Mouse (Mus musculus) layer of hippocampus, postnatal 10 days (tissue): ENCODE measurements at regions not wholly inside any gene's neighbourhood (a gene's known extent, or its start where the extent isn't known, plus 50 kb on each side); places are given as distances from the start of the nearest gene placed in this dataset.
"Not testable (repeated sequence)": the region's sequence is repeated elsewhere in the genome, so short reads cannot be mapped to it uniquely, and the experiment has no call there.

Source experiments
- DNase-seq, 2 experiments: peaks; one replicate each; pipeline ENCODE4 v3.0.0; 2021; ENCODE audit warnings: low spot score in 2 of 2

DNA sequence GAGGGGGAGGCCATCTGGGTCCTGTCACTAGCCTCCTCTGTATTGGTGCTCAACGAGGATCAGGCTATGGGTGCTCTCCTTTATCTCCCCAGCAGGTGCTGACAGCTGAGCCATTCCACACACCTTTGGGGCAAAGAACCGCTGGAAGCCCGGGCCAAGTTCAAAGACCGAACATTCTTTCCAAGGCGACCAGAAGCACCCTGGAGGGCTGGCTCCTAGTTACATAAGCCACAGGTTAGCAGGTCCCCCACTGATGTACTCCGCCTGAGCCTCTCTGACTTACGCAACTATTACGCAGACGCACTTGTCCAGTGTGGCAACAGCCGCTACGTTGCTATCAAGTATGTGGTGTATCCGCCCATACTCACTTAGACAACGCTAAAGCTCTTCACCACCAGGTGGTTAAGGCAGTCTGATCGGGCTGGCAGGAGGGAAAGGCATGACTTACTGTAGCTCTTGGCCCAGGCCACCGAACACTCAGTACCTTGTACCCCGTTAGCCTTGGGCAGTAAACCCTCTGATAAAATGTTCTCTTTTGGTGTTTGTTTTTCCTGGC lies 69.2 kb downstream of the Gm33543 start:
- DNase-seq = no peak

DNA sequence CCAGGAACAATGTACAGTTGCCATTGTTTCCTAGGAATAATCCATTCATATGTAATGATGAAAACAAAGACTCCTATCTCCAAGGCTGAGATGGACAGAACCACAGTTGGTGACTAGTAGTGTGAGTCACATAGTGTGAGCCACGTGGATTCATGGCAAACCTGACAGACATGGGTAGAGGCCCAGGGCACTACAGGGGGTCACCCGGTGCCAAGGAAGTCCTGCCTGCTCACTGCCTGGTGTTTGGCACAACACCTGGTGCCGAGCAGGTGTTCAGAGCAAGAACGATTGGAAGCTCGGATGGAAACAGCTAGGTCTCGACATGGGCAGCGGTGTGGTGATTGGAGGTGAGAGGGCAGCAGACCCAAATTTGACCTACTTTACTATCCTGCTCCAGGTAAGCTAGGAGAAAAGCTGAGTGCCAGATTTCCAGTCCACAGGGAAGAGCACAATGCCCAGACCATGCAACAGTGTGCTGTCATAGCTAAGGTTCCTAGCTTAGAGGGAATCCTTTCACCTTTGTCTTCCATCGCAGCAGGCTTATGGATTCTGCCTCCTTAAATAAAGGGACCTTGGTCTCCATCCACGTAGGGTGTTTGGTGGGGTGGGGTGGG lies 69.8 kb downstream of the Gm33543 start:
- no peak for DNase-seq

DNA sequence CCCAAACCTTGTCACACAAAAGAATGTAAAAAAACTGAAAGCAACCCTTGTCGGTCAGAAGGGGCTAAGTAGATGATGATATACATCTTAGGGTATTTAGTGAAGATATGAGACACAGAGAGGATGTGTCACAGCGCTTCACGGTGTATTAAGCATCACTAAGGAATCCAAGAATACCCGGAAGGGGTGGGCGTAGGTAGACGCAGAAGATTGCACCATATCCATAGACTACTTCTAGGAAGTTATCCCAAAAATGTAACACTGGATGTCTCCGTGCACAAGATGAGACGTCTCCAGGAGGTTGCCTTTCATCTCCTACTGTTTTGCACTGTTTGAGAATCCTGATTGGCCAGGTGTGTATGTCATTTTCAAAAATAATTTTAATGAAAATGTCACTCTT lies 73.8 kb downstream of the Gm33543 start:
- DNase-seq = no peak

DNA sequence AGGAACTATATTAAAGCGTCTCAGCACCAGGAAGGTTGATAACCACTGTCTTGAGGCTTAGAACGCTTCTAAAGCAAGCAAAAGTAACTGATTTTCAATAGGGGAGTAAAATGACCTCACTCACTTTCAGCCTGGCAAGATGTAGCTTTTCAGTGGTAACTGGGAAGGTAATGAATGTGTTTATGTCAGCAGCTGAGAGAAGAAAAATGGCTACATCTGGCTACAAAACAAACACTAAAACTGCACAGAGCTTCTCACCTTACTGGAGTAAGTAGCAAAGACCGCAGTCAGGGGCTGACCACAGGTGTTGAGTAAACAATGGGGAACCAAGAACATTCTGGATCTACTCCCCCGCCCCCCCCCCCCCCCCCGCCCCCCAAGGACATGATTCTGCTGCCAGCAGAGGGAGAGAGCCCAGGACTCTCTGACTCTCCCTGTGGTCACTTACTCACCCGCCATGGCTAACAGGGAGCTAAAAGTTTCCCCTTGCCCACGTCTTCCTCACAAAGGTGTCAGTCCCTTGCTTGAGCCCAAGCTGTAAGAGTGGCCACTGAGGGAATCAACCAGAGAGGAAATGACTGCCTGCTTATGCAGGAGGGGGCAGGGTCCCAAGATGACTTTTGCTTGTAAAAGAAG lies 75.1 kb downstream of the Gm33543 start:
- DNase-seq = no peak

DNA sequence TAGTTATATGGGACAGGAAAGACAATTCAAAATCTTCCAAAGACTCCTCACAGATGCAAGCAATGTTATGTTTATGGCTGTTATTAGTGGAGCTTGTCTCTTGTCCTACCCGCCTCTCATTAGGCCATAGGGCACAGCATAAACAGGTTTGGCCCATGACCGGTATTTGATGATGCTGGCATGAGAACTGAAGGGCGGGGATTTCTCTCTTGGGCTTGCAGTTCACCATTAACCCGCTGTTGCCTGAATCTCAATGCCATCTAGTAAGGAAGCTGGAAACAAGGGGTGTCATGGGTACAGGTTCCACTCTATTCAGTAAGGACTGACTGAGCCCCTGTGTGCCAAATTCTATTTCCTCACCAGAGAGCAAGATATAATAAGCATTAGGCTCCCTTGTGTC lies 78.6 kb downstream of the Gm33543 start:
- DNase-seq = no peak

DNA sequence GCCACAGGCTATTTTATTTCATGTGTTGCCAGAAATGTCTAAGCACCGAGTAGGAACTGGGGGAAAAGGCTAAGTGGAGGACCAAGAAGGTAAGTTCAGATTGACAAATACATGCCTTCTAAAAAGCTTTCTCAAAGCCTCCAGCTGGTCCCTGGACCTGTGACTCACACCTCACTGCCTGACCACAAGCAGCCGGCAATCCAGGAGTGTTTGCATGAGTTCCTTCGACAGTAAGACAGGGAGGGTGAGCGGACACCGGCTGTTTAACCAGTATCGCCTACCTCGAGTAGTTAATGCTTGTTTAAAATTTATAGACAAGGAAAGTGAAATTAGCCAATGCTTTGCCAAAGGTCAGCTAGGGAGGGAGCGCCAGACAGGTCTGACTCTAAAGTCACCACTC lies 80.1 kb downstream of the Gm33543 start:
- DNase-seq = no peak

DNA sequence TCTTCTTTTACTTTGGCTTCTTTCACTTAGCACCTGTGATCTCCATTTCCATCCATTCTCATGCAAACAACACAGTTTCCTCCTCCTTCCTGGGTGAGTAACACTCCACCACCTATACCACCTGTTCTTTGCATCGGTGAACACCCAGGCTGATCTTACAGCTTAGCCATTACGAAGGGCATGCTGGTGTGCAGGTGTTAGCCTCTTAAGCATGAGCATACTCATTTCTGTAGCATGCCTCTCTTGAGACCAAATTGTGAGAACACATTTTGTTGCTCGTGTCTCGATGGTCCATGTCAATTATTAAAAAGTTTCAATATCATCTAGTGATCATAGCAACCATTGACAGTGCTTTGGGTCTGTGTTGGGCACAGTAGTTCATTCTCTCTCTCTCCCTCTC lies 80.8 kb downstream of the Gm33543 start:
- no peak for DNase-seq

DNA sequence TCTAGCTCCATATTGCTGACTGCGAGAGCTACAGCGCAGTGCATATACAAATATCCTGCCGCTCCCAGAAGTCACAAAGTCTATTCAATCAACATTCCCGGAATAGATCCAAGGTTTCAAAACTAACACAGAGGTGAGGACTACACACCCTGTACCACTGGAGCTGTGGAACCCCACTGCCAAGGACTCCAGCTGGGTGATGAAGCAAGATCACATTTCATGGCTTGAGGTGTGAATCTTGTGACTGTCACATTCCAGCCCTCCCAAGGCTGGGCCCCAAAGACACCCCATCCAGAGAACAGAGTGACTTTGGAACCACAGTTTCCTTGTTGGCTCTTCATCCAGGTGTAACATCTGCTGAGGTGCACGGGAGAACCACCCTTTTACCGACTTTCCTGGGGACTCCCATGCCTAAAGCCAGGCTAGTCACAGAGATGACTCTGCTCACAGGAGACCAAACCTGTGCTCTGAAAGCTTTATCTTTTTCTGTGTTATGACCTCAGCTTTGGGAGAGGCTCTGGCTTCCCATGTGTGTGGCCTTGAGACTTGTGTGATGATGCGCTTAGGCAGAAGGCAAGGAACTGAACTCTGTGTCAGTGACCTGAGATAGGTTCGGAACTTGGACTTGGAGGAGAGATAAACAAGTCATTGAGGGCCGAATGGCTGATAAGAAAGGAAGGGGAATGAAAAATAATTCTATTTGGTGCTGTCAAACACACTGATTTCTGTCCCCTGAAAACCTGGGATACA lies 82.4 kb downstream of the Gm33543 start:
- DNase-seq = no peak

DNA sequence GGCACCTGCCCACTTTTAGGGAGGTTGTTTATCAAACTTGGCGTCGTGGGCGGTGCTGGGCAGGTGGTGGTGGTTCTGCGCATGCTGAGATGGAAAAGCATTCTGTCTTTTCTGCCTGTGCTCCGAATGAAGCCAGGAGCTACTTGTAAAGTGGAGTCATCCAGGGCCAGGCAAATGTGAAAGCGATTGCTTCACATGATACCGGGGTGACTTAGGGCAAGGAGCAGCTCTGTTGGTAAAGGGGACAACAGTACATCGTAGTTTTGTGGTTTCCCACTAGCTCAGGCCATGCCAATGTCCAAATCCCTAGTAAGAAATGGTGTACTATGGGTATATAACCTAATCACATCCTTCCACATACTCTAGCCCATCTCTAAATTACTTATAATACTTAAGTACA lies 84.5 kb downstream of the Gm33543 start:
- peak; percentile 10 to 22 for DNase-seq

DNA sequence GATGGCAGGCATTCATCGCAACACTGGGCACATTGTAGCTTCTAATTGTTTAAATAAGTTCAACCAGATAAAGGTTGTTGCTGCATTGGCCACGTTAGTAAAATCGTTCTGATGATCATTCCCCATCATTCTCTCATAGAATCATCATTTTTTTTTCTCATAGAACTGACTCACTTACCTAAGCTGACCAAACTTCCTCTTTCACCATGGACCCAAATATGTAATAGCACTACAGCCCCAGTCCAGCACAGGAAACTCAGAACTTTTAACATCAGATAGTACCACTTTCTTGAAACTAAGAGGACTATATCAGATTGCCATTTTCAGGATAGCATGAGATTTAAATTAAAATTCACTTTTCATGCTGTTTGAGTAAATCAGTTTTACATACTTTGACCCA lies 82.2 kb upstream of the Anapc15-ps start:
- DNase-seq = no peak

DNA sequence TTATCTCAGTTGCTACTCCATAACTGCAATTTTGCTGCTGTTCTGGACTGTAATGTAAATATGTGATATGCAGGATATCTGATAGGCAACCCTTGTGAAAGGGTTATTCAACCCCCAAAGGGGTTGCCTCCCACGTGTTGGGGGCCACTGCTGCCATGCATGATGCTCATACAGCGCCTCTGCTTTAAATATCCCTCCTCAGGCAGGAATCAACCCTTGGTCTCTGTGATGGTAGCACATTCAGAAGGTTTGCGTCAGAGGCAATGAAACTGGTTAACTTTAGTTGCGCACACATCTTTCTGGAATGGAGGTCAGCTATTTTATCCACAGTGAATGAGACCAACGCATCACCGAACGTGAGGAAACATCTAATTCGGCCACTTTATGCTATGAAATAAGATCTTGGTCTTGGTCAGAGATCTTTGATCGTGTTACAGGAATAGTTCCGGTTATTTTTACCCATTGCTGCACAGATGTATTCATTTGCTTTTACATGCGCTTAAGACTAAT lies 80.2 kb upstream of the Anapc15-ps start:
- no peak for DNase-seq

DNA sequence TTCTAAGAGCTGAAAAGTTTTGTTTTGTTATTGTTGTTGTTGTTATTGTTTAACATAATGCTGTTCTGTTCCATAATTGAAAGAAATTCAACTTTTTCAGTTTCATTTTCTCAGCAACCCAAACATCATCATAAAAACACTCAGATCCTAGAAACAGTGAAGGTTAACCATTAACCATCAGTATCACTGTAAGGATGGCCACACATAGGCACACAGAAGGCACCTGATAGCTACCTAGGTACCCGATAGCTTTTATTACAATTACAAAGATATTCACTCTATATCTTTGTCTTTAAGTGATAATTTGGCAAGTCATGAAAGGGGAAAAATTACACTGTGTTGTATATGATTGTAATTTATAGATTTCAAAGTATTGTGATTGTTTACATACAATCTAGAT lies 75.1 kb upstream of the Anapc15-ps start:
- DNase-seq = no peak

DNA sequence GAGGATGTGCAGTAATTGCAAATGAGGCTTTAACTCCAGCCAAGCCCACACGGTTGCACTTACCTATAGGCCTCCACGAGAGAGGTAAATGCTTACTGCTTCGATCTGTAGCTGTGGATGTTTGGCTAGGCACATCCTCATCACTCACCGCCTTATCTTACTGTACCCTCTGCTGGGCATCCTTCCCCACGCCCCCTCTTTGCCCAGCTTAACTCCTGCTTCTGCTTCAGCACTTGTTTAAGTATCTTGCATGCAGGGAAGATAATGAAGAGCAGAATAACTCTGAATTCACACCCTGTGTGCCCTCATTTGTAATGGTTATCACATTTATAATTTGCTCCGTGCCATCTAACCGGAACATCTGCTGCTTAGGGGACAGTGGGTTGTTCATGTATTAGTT lies 74.7 kb upstream of the Anapc15-ps start:
- no peak for DNase-seq

DNA sequence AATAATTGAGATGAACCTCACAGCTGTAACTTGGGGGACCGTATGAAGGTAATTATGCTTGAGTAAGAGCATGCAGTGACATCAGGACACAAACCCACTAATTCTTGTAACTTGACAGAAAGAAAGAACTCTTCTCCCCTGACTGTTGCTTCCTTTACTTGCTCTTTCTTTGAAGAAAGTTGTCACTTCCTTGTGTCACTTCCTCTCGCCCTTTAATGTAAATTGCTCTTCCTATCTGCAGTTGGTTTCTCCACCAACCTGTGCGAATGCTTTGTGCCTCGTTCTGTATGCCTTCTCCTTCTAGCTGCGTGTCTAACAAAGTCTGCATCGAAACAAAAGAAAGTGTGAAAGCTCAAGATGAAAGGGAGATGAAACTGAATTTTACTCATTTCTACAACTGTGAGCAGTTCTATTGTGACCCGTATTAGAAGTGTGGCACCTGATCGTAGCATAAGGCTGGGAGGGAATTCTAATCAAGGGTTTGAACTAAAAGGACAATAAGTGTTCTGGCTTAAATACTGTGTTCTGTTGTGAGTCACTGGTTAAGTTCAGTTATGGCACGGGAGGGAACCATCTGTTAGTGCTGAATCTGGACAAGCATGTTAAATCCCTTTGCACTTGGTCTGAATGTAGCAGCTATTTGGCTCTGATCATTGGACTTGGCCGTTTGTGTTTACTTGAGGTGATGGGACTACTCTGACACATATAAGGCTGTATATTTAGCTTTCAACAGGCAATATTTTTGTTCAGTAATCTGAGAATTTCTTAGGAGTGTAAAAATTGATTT lies 72.8 kb upstream of the Anapc15-ps start:
- DNase-seq = no peak

DNA sequence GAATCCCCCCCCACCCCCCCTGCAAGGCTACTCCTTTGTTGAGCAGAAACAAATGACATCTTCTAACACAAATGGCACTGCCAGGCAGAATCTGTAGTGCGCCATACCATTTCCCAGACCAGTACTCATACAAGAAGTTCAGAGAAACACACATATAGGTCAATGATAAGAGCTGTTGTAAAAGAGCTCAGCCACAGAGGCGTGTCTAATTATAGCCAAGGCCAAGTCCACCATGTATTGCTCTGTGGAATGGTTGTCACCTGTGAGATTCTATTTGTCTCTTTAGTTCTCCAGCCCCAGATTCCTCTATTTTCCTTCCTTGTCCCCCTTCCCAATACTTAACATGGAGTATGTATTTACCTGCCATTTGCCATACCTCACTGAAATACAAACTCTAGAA lies 72.0 kb upstream of the Anapc15-ps start:
- no peak for DNase-seq

DNA sequence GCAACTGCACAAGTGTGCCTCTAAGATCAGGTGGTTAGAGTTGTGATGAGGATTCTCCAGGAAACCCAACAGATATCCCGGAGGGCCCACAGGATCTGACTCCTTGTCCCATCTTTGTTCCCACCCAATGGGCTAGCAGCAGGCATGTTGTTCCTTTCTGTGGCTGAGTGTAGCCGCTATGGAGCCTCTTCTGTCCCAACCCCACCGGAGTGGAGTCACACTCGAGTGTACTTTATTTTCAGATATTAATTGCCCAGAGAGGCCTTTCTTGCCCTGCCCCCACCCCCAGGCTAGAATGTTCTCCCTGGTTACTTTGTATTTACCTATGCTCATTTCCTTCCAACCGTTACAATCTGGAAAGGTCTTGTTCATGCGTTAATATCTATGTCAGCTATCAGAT lies 70.4 kb upstream of the Anapc15-ps start:
- DNase-seq = no peak

DNA sequence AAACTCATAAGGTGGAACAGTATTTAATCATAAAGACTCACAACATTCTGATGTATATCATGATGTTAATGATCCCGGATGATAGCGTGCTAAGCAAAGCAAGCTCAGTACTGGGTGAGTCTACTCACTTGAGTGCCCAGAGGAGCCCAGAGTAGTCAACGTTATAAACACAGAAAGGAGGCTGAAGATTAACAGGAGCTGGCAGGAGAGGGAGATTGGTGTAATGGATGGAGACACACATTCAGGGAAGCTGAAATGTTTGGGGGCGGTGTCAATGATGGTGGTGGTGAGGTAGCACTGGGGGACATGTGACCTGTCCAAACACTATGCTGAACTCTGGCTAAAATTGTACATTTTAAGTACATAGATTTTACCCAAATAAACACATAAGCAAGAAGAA lies 66.2 kb upstream of the Anapc15-ps start:
- no peak for DNase-seq

DNA sequence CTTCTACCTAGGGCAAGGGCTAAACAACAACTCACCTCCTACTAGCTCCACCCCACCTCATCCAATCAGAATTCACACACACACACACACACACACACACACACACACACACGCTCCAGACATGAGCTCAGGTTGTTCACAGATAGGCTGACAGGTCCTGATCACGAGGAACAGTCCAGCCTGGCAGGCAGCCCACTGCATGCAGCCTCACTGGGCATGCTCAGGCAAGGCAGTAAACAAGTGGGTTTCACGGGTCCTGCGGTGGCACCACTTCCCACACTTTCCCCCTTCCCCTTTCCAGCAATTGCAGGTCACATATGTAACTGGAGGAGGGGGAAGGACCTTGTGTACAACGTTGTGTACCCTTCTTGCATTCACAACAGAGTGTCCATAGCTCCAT lies 63.5 kb upstream of the Anapc15-ps start:
- not testable (repeated sequence) for DNase-seq

DNA sequence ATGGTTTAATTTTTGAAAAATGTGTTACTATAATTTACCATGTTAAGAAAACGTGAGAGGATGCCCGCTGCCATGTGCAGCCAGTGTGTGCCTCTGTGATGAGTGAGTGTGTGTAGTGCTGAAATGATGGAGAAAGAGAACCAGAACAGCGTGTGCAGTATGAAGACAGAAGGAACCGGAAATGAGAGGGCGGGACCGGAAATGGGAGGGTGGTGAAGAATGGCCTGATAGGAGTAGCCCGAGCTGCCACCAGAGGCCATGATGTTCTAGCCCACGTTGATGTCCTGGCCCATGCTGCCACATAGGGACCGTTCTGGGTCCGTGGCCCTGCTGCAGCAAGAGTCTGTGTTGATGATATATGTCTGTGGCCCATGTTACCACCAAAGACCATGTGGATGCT lies 57.8 kb upstream of the Anapc15-ps start:
- no peak for DNase-seq

DNA sequence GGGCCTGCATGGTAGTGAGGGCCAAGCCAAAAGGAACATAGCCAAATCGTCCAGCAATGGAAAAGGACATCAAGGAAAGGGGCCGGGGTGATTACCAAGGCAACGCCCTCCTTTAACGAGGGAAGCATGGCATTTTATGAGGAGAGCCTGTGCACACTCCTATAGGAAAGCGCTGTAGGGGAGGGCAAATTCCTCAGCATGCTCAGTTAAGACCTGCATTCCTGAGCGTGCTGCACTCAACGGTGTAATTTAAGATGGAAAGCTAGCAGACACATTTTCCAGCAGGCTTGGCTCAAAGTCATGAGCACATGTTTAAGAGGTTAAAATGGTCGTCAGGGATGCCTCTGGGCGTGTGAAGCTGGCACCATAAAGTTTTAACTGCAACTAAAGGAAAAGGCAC lies 56.6 kb upstream of the Anapc15-ps start:
- no peak for DNase-seq

DNA sequence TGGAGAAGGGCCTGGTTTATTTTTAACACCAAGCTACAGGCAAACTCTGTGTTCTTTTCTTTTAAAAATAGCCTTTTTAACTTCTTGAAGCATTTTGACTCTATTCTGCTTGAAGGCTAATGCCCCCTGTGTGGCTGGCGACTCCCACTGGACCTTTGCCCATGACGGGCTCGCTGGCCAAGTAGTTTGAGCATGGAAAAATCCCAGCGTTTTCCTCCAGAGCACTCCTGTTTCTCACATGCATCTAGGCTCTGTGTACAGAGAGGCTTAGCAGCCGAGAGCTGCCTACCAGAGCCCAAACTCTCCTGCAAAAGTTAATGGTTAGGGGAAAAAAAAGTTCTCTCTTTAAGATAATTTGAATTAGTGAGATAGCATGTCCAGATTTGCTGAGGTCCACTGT lies 52.7 kb upstream of the Anapc15-ps start:
- peak; percentile 50 to 71 for DNase-seq
